Mouse (Mus musculus) lung, adult 2 months (tissue): Measurements from ENCODE around the gene Hsd11b1.

Experiments
- CTCF ChIP-seq: fragments of 200-500 bp; IDR thresholded peaks from 2 replicates; pipeline ENCODE4 v1.5.1; 2011; ENCODE audit warnings: mild to moderate bottlenecking, low read length, control low read depth; ENCODE audit not compliant: insufficient read depth
- POLR2A ChIP-seq: fragments of 200-500 bp; IDR thresholded peaks from 2 replicates; pipeline ENCODE4 v1.6.1; 2011; ENCODE audit warnings: low read depth, mild to moderate bottlenecking, control low read depth, low read length, borderline replicate concordance; ENCODE audit errors: extremely low read depth

- TF ChIP-seq CTCF, result no peak
- TF ChIP-seq POLR2A, result no peak
These were observed 34.4 kb upstream of the Hsd11b1 start for GRCm38 (mm10) chr1:193298141-193298765.
